Mouse (Mus musculus): Measurements from ENCODE around the gene Itpr3. TPM values are rescaled to one million over a fixed set of nuclear protein-coding genes. Genes with fewer than 3 reads are reported as not detected.

The Itpr3 gene
- polyA plus RNA-seq, 1 experiment from 2014 or later = 8.3 TPM

DNA sequence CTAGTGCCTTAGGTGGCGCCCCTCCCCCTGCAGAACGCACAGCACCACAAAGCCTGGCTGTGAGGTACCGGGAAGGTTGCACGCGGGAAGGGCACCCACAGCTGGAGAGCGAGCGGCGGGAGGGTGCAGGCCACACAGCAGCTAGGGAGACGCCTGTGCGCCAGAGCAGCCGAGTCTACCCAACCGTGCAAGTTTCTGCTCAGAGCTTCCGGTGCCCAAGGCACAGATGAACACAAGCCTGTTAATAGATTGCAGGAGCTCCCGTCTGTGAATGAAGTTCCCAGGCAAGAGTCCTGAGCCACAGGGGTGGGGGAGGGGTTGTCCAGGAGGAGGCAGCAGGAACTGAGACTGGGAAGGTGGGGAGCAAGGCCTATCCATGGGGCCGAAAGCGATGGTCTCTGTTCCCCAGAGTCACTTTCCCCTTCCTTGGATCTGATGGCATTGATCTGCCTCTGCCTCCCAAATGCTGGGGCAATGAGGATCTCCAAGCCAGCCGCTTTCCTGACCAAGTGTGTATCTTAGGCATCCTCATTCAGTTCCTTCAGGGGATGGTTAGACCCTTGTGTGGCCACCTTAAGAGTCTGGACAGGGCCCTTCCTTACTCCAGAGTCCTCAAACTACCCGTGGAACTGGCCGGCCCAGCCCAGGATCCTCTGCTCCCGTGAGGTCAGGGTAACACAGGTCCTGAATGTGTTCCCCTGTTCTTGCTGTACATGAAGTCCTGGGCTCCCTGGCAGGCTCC is 16.6 kb upstream of the Itpr3 start:
- no peaks in the 10 kb centered on the region for H3K36me3 ChIP-seq
- H3K9me3 ChIP-seq (replicated peaks) = no peaks in the 10 kb centered on the region
- WGBS = 17% methylated on average over 20 of the region's 20 CpGs
- H3K4me3 ChIP-seq (replicated peaks) = no peak overlapping the region
- H3K4me2 ChIP-seq = peak overlapping the region; percentile 42
- peak; percentile 81 for ATAC-seq (replicated peaks; ENCODE audit: low FRiP score)
- peak overlapping the region; percentile 94 for H3K27ac ChIP-seq
- H3K4me1 ChIP-seq = peaks cover 74% of the 10 kb centered on the region
- 0 out of 2 replicates have a peak, but pooled peaks cover 7% of the 10 kb centered on the region for H3K27me3 ChIP-seq
- H3K9ac ChIP-seq = no peak overlapping the region

GRCm38 (mm10) chr17:27041046-27041786 is 15.9 kb upstream of the Itpr3 start:
- Histone ChIP-seq H3K9ac (no peak overlapping the region), H3K4me3 (replicated peaks) (no peak overlapping the region), H3K4me1 (peaks cover 66% of the 10 kb centered on the region), H3K27ac (peak overlapping the region; percentile 94), H3K36me3 (no peaks in the 10 kb centered on the region), H3K4me2 (no peak overlapping the region), H3K9me3 (replicated peaks) (no peaks in the 10 kb centered on the region), H3K27me3 (0 out of 2 replicates have a peak, but pooled peaks cover 3% of the 10 kb centered on the region)
- WGBS = 45% methylated on average over 11 of the region's 13 CpGs
- peak; percentile 26 for ATAC-seq (replicated peaks; ENCODE audit: low FRiP score)

GRCm38 (mm10) chr17:27041787-27042055 is 15.4 kb upstream of the Itpr3 start:
- ATAC-seq (replicated peaks; ENCODE audit: low FRiP score) = no peak
- peaks cover 61% of the 10 kb centered on the region for H3K4me1 ChIP-seq
- H3K27me3 ChIP-seq = no peaks in the 10 kb centered on the region
- no peak overlapping the region for H3K9ac ChIP-seq
- peak overlapping the region; percentile 94 for H3K27ac ChIP-seq
- no peak overlapping the region for H3K4me2 ChIP-seq
- H3K36me3 ChIP-seq = no peaks in the 10 kb centered on the region
- no peak overlapping the region for H3K4me3 ChIP-seq (replicated peaks)
- no peaks in the 10 kb centered on the region for H3K9me3 ChIP-seq (replicated peaks)
- WGBS = 85% methylated on average over 2 of the region's 2 CpGs

GRCm38 (mm10) chr17:27042840-27043239 is 14.3 kb upstream of the Itpr3 start:
- peak overlapping the region; percentile 45 for H3K27ac ChIP-seq

DNA sequence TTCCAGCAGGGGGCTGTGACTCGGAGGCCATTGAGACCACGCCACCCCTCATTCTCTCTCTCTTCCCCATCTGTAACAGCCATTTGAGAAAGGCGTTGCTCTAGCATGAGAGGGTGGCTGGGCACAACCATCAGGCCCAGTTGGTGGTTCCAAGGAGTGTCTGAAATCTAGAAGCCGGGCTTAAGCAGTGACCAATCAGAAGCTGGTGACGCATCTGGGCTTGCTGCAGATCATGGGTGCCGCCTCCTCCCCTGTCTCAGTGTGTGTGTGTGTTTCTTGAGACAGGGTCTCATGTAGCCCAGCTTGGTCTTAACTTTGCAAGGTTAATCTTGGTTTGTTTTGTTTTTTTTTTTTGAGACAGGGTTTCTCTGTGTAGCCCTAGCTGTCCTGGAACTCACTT is 11.9 kb upstream of the Itpr3 start:
- no peak for ATAC-seq (replicated peaks; ENCODE audit: low FRiP score)
- no peaks in the 10 kb centered on the region for H3K27me3 ChIP-seq
- H3K27ac ChIP-seq = no peak overlapping the region
- H3K9me3 ChIP-seq (replicated peaks) = no peaks in the 10 kb centered on the region
- H3K36me3 ChIP-seq = no peaks in the 10 kb centered on the region
- peaks cover 46% of the 10 kb centered on the region for H3K4me1 ChIP-seq
- no peak overlapping the region for H3K4me3 ChIP-seq (replicated peaks)
- H3K9ac ChIP-seq = no peak overlapping the region
- no peak overlapping the region for H3K4me2 ChIP-seq
- WGBS = 92% methylated on average over 6 of the region's 6 CpGs

More at GRCm38 (mm10) chr17:27042840-27043239, 14.3 kb upstream of the Itpr3 start:
- Histone ChIP-seq H3K4me1 (peaks cover 57% of the 10 kb centered on the region), H3K9me3 (replicated peaks) (no peaks in the 10 kb centered on the region), H3K4me2 (no peak overlapping the region), H3K27me3 (no peaks in the 10 kb centered on the region), H3K9ac (no peak overlapping the region), H3K4me3 (replicated peaks) (no peak overlapping the region), H3K36me3 (no peaks in the 10 kb centered on the region)
- WGBS = 54% methylated on average over 6 of the region's 6 CpGs
- no peak for ATAC-seq (replicated peaks; ENCODE audit: low FRiP score)

DNA sequence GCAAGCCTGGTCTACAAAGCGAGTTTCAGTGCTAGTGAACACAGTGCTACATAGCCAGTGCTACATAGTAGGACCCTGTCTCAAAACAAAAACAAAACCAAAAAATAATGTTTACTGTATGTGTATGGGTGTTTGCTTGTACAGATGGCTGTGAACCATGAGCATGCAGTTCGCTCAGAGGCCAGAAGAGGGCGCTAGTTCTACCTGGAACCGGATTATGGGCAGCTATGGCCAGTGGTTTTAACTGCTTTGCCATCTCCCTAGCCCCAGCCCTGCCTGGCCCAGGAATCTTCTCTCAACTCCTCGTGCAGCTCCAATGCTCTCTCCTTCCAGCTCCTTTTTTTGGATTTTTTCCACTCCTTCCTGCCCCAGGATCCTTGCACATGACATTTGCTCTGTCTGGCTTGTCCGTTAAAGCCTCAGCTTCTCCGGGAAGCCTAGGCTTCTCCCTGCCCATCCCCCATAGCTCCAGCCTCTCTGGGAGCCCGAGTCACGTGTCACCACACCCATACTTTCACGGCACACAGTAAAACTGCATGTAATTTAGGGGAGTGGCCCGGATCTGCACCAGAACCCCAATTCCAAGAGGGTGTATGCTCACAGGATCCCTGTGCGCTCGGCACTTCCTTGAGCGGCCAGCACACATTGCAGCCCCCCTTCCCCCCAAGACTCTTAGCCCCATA is 9.2 kb upstream of the Itpr3 start:
- ATAC-seq (replicated peaks; ENCODE audit: low FRiP score) = 0 out of 2 replicates have a peak, but pooled peaks have one; percentile 12

DNA sequence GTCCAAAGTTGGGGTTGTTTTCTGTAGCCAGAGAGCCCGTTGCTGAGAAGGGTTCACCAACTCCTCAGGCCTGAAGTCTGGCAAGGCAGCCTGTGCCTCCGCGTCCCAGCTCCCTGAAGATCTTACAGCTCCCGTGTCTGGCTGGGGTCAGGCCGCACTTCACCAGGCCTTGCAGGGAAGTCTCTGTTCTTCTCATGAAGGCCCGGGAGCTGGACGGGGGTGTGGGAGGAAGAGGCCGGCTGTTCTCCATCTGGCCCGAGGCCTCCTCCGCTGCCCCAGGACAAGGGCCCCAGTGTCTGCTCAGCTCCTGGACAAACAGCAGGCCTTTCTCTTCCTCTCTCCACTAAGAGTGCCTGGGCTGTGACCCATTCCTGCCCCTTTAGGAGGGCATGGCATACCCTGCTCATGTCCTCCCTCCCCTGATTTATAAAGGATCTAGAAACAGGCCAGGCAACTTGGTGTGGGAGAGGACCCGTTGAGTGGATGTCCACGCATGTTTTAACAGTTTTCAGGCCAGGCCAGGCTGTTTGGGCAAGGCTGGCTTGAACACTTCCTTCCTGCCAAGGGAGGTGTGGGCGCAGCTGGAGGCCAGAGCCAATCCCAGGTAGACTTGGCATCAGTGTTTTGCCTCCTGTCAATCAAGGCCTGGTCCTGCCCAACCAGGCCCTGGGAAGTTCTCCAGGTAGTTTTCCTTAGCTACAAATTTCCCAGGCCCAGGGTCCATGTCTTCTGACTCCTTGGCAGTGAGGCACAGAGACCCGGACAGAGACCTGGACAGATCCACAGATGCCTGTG is 8.5 kb upstream of the Itpr3 start:
- ATAC-seq (replicated peaks; ENCODE audit: low FRiP score) = no peak
- peak overlapping the region; percentile 22; the same call in 1 of the 2 replicates for H3K9ac ChIP-seq
- no peak overlapping the region for H3K4me2 ChIP-seq
- H3K9me3 ChIP-seq (replicated peaks) = no peaks in the 10 kb centered on the region
- WGBS = 32% methylated on average over 14 of the region's 14 CpGs
- no peak overlapping the region for H3K4me3 ChIP-seq (replicated peaks)
- H3K36me3 ChIP-seq = no peaks in the 10 kb centered on the region
- peak overlapping the region; percentile 82 for H3K27ac ChIP-seq
- H3K4me1 ChIP-seq = peaks cover 33% of the 10 kb centered on the region
- no peaks in the 10 kb centered on the region for H3K27me3 ChIP-seq

More for the DNA sequence above, 9.2 kb upstream of the Itpr3 start:
- peaks cover 40% of the 10 kb centered on the region for H3K4me1 ChIP-seq
- peak overlapping the region; percentile 82 for H3K27ac ChIP-seq
- H3K9me3 ChIP-seq (replicated peaks) = no peaks in the 10 kb centered on the region
- H3K27me3 ChIP-seq = no peaks in the 10 kb centered on the region
- 80% methylated on average over 14 of the region's 14 CpGs for WGBS
- H3K36me3 ChIP-seq = no peaks in the 10 kb centered on the region
- H3K9ac ChIP-seq = no peak overlapping the region
- H3K4me2 ChIP-seq = no peak overlapping the region
- H3K4me3 ChIP-seq (replicated peaks) = no peak overlapping the region

- no peaks in the 10 kb centered on the region for H3K27me3 ChIP-seq
- H3K4me3 ChIP-seq (replicated peaks) = no peak overlapping the region
- H3K4me1 ChIP-seq = peaks cover 31% of the 10 kb centered on the region
- no peak for ATAC-seq (replicated peaks; ENCODE audit: low FRiP score)
- no peak overlapping the region for H3K9ac ChIP-seq
- no peak overlapping the region for H3K27ac ChIP-seq
- no peaks in the 10 kb centered on the region for H3K36me3 ChIP-seq
- WGBS = 65% methylated on average over 5 of the region's 5 CpGs
- no peak overlapping the region for H3K4me2 ChIP-seq
- no peaks in the 10 kb centered on the region for H3K9me3 ChIP-seq (replicated peaks)
These were observed 6.3 kb upstream of the Itpr3 start for GRCm38 (mm10) chr17:27050853-27051252.

DNA sequence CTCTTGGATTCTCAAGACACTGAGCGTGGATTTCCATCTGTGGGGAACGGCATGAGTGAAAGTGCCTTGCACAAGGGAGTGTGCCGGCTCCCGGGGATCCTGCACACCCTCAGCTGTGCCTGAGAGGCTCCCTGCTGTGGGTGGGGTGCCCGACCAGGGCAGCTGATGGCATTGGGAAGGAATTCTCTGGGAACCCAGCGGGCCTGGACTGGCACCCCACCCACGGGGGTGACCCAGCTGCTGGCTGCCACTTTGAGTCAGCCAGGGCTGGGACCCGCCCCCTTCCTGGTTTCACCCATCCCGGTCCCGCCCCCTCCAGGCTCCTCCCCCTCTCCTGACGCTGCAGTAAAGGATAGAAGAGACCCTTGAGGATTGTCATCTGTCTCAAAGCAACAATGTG is 5.6 kb upstream of the Itpr3 start:
- ATAC-seq (replicated peaks; ENCODE audit: low FRiP score) = no peak
- H3K9ac ChIP-seq = no peak overlapping the region

GRCm38 (mm10) chr17:27056170-27056569 is 934 bp upstream of the Itpr3 start:
- Histone ChIP-seq H3K36me3 (no peaks in the 10 kb centered on the region), H3K4me2 (peak overlapping the region; percentile 97), H3K4me1 (peaks cover 62% of the 10 kb centered on the region), H3K27me3 (peaks cover 15% of the 10 kb centered on the region; the same call in 1 of the 2 replicates), H3K27ac (peak overlapping the region; percentile 97), H3K9ac (peak overlapping the region; percentile 70), H3K9me3 (replicated peaks) (no peaks in the 10 kb centered on the region), H3K4me3 (replicated peaks) (peak overlapping the region; percentile 70)
- under 1% methylated on average over 13 of the region's 13 CpGs for WGBS
- peak; percentile 69 for ATAC-seq (replicated peaks; ENCODE audit: low FRiP score)

More for the DNA sequence above, 5.6 kb upstream of the Itpr3 start:
- WGBS = 33% methylated on average over 11 of the region's 11 CpGs
- H3K9me3 ChIP-seq (replicated peaks) = no peaks in the 10 kb centered on the region
- no peaks in the 10 kb centered on the region for H3K27me3 ChIP-seq
- H3K27ac ChIP-seq = no peak overlapping the region
- H3K4me3 ChIP-seq (replicated peaks) = no peak overlapping the region
- H3K36me3 ChIP-seq = no peaks in the 10 kb centered on the region
- peak overlapping the region; percentile 42 for H3K4me2 ChIP-seq
- peaks cover 37% of the 10 kb centered on the region for H3K4me1 ChIP-seq

- no peak for ATAC-seq (replicated peaks; ENCODE audit: low FRiP score)
- H3K4me2 ChIP-seq = peak overlapping the region; percentile 97
- peaks cover 54% of the 10 kb centered on the region for H3K4me1 ChIP-seq
- H3K9me3 ChIP-seq (replicated peaks) = no peaks in the 10 kb centered on the region
- H3K36me3 ChIP-seq = no peaks in the 10 kb centered on the region
- peaks cover 15% of the 10 kb centered on the region; the same call in 1 of the 2 replicates for H3K27me3 ChIP-seq
- peak overlapping the region; percentile 70 for H3K4me3 ChIP-seq (replicated peaks)
- peak overlapping the region; percentile 97 for H3K27ac ChIP-seq
- WGBS = 4% methylated on average over 24 of the region's 24 CpGs
- H3K9ac ChIP-seq = peak overlapping the region; percentile 70
These were observed 482 bp downstream of the Itpr3 start for GRCm38 (mm10) chr17:27057517-27058055.
